Mouse (Mus musculus) liver, embryonic 16.5 days (tissue): Measurements from ENCODE around the gene Zfyve27. TPM values are rescaled to one million over a fixed set of nuclear protein-coding genes. Genes with fewer than 3 reads are reported as not detected.

Source experiments
- ATAC-seq: fragments of 200-750 bp; cut with Nextera tagmentation; 2 replicates; pipeline ENCODE4 v1.8.0; 2017; ENCODE audit warnings: low read depth, mild to moderate bottlenecking, moderate number of reproducible peaks, moderate library complexity
- H3K27ac ChIP-seq: fragments of 300-500 bp; sonication (generic); 2 replicates; pipeline ENCODE4 v1.5.1; 2014; ENCODE audit warnings: mild to moderate bottlenecking, low read length
- H3K27me3 ChIP-seq: fragments of 300-500 bp; sonication (generic); 2 replicates; pipeline ENCODE4 v1.6.1; 2014; ENCODE audit warnings: low read depth, low read length, mixed read lengths; ENCODE audit not compliant: control insufficient read depth, insufficient read depth
- H3K36me3 ChIP-seq: fragments of 300-500 bp; sonication (generic); 2 replicates; pipeline ENCODE4 v1.6.1; 2014; ENCODE audit warnings: mild to moderate bottlenecking; ENCODE audit not compliant: control insufficient read depth, insufficient read depth
- H3K4me1 ChIP-seq: fragments of 300-500 bp; sonication (generic); 2 replicates; pipeline ENCODE4 v1.6.1; 2014; ENCODE audit warnings: low read depth, low read length, mixed read lengths; ENCODE audit not compliant: control insufficient read depth
- H3K4me2 ChIP-seq: fragments of 300-500 bp; sonication (generic); 2 replicates; pipeline ENCODE4 v1.6.1; 2014; ENCODE audit warnings: low read depth, low read length, mixed read lengths
- H3K4me3 ChIP-seq: fragments of 300-500 bp; sonication (generic); 2 replicates; pipeline ENCODE4 v1.5.1; 2014; ENCODE audit warnings: low read depth, mild to moderate bottlenecking, low read length
- H3K9ac ChIP-seq: fragments of 300-500 bp; sonication (generic); 2 replicates; pipeline ENCODE4 v1.6.1; 2014; ENCODE audit warnings: low read depth, low read length
- H3K9me3 ChIP-seq: fragments of 300-500 bp; sonication (generic); replicated peaks from 2 replicates; pipeline ENCODE4 v1.6.1; 2016; ENCODE audit warnings: low read length; ENCODE audit not compliant: control insufficient read depth
- WGBS: fragments of 180-500 bp; shearing (Covaris S2); extraction: QIAGEN DNeasy Blood & Tissue Kit; methylation state at CpG from one replicate; pipeline ENCODE4 v1.1.7; 2014; ENCODE audit not compliant: insufficient replicate concordance; 5-methylcytosine and 5-hydroxymethylcytosine counted together
- polyA plus RNA-seq: library from polyadenylated mRNA; unstranded; fragments of >200 nt; fragmentation: Nextera tagmentation; extraction: Ambion mirVana; gene quantifications from 2 replicates; pipeline ENCODE4 v1.2.1, GENCODE M21; 2015

Gene Zfyve27
- polyA plus RNA-seq, 1 experiment from 2014 or later, result 9.9 TPM

DNA sequence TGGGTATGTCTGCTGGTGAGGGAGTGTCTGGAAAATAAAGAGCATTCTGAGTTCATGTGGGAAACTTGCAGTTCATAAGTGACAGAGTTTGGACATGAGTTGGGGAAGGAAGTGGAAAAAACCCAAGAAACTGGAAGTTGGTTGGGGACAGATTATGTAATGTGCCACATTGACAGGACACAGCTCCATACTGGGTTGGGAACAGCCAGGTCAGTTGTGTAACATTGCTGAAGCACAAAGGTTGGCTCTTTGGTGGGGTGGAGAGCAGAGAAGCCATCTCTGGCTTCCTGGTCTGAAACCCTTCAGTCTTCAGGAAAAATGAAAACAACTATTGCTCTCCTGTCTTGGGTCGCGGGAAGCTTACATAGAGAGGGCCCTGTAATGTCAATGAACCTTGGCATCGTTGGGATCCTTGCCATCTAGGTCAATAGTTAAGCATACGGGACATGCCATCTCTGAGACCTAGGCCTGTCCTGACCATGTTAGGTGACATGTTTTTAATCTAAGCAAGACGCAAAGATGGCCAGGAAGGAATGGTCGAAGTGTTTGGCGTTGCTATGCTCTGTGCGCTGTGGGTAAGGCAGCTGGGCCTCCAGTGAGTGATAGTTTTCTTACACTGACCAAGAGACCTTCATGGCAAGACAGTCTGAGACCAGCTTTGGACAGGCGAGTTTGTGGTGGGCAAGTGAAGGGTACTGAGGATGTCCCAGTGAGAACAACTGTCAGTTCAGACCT lies 17.3 kb upstream of the Zfyve27 start:
- Histone ChIP-seq H3K27me3 (peaks cover 36% of the 10 kb centered on the region), H3K4me3 (no peak overlapping the region), H3K4me2 (no peak overlapping the region; the same call in 1 of the 2 replicates), H3K27ac (peak overlapping the region; percentile 84), H3K4me1 (peaks cover 26% of the 10 kb centered on the region), H3K36me3 (no peaks in the 10 kb centered on the region), H3K9ac (no peak overlapping the region; the same call in 1 of the 2 replicates), H3K9me3 (no peaks in the 10 kb centered on the region)
- ATAC-seq, result peak; percentile 48
- WGBS, result 70% methylated on average over 9 of the region's 9 CpGs

DNA sequence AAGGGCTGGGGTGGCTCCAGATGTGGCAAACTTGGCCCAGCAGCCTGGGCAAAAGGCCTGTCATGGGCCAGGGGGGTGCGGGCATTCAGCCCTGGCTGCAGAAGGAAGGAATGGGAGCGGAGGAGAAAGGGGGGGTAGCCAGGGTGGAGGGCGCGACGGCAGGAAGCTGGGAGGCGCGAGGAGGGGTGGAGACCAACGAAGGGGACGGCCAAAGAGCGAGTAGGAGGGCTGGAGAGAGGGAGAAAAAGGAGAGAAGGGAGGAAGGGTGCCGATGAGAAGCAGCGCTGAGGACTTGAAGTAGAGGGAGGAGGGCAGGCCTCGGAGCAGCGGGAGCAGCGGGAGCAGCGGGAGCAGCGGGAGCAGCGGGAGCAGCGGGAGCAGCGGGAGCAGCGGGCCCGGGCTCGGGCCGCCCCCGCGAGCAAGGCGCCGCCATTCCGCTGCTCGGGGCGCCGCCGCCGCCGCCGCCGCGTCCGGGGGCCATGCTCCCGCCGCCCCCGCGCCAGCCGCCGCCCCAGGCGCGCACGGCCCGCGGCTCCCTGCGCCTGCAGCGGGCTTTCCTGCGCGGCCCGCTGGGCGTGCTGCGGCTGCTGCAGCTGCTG lies 16.5 kb upstream of the Zfyve27 start, which contains the start of gene Marveld1:
Marveld1 (plus strand) TSS at position 231 of the 599 bp plus-strand sequence.
- peaks cover 36% of the 10 kb centered on the region for H3K27me3 ChIP-seq
- peaks cover 29% of the 10 kb centered on the region for H3K4me1 ChIP-seq
- H3K9ac ChIP-seq, result peak within 1 kb of the TSS; percentile 65
- peak within 1 kb of the TSS; percentile 66 for H3K4me3 ChIP-seq
- ATAC-seq, result peak; percentile 51
- H3K27ac ChIP-seq, result peak within 1 kb of the TSS; percentile 84
- H3K4me2 ChIP-seq, result peak within 1 kb of the TSS; percentile 71
- WGBS, result 1% methylated on average over 25 of the region's 57 CpGs
- H3K9me3 ChIP-seq, result no peaks in the 10 kb centered on the region
- no peaks in the 10 kb centered on the region for H3K36me3 ChIP-seq

DNA sequence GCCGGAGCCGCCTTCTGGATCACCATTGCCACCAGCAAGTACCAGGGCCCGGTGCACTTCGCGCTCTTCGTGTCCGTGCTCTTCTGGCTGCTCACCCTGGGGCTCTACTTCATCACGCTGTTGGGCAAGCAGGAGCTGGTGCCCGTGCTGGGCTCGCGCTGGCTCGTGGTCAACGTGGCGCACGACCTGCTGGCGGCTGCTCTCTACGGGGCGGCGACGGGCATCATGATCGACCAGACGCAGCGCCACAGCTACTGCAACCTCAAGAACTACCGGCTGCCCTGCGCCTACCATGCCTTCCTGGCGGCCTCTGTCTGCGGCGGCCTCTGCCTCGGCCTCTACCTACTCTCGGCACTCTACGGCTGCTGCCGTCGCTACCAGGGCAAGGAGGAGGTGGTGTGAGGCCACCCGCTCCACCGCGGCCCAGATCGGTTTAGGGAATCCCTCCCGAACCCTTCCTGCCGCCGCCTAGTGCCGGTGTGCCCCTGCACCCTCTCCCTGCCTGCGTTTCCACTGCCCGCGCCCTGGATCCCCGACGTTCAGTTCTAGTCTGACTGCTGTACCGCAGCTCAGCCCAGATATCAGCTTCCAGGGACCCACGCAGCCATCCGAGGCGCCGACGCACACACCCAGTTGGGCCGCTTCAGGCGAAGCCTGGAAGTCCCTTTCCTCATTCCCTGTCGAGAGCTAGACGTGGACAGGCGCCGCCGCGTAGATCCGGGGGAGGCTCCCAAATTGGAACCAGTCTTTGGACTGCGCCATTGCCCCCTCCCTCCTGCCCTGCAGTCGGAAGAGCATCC lies 15.8 kb upstream of the Zfyve27 start:
- H3K9me3 ChIP-seq, result no peaks in the 10 kb centered on the region
- peak overlapping the region; percentile 66 for H3K4me3 ChIP-seq
- H3K4me2 ChIP-seq, result peak overlapping the region; percentile 71
- H3K27me3 ChIP-seq, result peaks cover 36% of the 10 kb centered on the region
- H3K4me1 ChIP-seq, result peaks cover 29% of the 10 kb centered on the region
- H3K9ac ChIP-seq, result peak overlapping the region; percentile 65
- 2% methylated on average over 63 of the region's 63 CpGs for WGBS
- H3K36me3 ChIP-seq, result no peaks in the 10 kb centered on the region
- ATAC-seq, result peak; percentile 47
- H3K27ac ChIP-seq, result peak overlapping the region; percentile 84

DNA sequence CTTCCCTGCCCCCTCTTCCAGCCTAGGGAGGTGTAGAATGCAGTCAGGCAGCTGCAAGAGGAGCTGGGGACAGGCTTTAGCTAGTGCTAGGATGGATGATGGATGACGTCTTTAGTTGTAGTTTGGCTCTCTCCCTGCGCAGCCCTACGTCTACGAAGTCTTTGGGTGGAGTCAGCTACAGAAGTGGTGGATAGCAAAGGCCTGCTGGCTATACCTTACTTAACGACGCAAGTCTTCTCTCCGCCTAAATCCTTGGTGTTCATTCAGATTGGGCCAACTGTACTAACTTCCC lies 15.2 kb upstream of the Zfyve27 start:
- Histone ChIP-seq H3K27ac (no peak overlapping the region; the same call in 1 of the 2 replicates), H3K9ac (peak overlapping the region; percentile 65; the same call in 1 of the 2 replicates), H3K27me3 (peaks cover 36% of the 10 kb centered on the region), H3K4me3 (peak overlapping the region; percentile 66), H3K4me2 (peak overlapping the region; percentile 71), H3K4me1 (peaks cover 29% of the 10 kb centered on the region), H3K36me3 (no peaks in the 10 kb centered on the region), H3K9me3 (no peaks in the 10 kb centered on the region)
- no peak for ATAC-seq
- 37% methylated on average over 7 of the region's 7 CpGs for WGBS

DNA sequence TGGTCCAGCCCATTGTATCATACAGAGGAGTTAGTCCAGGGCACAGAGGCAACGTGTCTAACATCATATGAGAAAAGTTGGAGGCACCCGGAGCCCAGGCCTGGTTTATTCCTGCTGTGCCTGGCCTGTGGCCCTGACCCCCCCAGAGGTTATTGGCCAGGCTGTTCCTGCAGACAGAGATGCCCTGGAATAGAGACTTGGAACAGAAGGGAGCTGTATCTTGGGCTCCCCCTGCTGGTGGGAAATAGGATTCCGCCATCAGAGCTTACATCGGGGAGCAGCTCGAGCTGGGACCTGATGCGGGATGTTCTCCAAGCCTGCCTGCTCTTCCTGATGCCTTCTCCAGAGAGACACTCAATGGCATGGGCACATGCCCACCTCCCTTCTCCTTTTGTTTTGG lies 11.8 kb upstream of the Zfyve27 start:
- Histone ChIP-seq H3K4me3 (no peak overlapping the region), H3K9me3 (no peaks in the 10 kb centered on the region), H3K36me3 (no peaks in the 10 kb centered on the region), H3K4me1 (peaks cover 21% of the 10 kb centered on the region), H3K9ac (no peak overlapping the region), H3K4me2 (no peak overlapping the region), H3K27me3 (peaks cover 25% of the 10 kb centered on the region), H3K27ac (no peak overlapping the region)
- ATAC-seq, result peak; percentile 17; the same call in 1 of the 2 replicates
- WGBS, result 11% methylated on average over 6 of the region's 6 CpGs

DNA sequence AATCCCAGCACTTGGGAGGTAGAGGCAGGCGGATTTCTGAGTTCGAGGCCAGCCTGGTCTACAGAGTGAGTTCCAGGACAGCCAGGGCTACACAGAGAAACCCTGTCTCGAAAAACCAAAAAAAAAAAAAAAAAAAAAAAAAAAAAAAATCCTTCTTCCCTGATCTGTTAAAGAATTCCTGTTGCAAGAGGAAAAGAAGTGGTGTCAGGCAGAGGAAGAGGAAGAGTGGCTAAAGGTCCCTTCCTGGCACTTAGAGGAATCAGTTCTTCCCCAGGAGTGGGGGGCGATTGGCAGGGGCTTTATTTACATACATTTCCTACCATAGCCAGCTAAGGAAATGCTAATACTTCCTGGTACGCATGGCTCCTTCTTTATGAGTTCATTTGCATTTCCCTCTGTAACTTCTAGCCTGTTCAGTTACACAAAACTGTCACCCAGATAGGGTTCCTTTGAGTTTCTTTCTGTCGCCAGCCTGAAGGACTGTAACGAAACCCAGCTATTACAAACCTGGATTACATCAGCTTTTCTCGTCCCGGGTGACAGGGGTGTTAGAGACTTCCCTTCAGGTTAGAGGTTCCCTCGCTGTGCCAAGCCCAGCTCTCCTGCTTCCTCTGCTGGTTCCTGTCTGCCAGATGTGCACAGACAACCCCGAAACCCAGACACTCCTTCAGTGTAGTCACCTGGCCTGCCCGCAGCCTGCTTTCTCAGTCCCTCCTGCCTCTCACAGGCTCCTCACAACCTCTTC lies 6.1 kb upstream of the Zfyve27 start:
- Histone ChIP-seq H3K9ac (no peak overlapping the region), H3K27me3 (no peaks in the 10 kb centered on the region), H3K27ac (0 out of 2 replicates have a peak overlapping the region, but pooled peaks have one; percentile 8), H3K4me3 (no peak overlapping the region), H3K4me1 (peaks cover 12% of the 10 kb centered on the region), H3K36me3 (no peaks in the 10 kb centered on the region), H3K9me3 (no peaks in the 10 kb centered on the region), H3K4me2 (no peak overlapping the region)
- no peak for ATAC-seq
- WGBS, result 35% methylated on average over 12 of the region's 12 CpGs

DNA sequence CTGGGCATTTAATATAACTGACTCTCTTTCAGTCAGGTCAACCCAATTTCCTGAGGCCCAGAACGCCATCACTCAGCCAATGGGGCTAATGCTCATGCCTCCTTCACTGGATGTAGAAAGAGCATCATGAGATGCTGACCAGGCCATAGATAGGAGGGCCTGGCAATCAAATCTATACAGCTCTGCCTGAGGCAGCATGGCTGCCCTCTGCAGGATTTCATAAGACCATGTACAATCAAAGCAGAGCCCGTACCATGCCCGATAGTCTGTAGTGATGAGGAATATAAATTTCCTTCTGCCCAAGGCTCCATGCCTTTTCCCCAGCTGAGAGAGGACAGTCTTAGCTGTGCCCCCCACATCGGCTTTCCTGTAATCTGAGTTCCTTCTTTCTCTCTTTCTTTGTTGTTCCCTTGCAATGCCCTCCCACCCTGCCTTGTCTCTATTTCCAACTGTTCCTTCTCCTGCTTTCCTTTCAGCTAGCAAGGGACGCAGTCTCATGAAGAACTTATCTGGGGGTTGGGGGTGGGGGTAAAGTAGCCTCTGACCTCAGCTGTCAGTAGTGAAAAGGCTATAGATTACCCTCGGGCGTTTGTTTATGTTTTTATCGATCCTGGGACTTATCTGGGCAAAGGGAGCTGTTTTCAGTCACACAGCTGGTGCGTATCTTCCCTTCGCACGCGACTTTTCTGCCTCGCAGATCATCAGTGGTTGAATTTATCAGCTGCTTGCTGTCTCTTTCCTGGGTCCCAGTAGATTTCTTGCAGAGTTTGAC lies 5.3 kb upstream of the Zfyve27 start:
- no peak overlapping the region for H3K9ac ChIP-seq
- H3K4me2 ChIP-seq, result no peak overlapping the region; the same call in 1 of the 2 replicates
- no peak overlapping the region for H3K4me3 ChIP-seq
- no peaks in the 10 kb centered on the region for H3K27me3 ChIP-seq
- 0 out of 2 replicates have a peak overlapping the region, but pooled peaks have one; percentile 8 for H3K27ac ChIP-seq
- peak; percentile 47; the same call in 1 of the 2 replicates for ATAC-seq
- H3K4me1 ChIP-seq, result peaks cover 12% of the 10 kb centered on the region
- 16% methylated on average over 13 of the region's 13 CpGs for WGBS
- H3K9me3 ChIP-seq, result no peaks in the 10 kb centered on the region
- no peaks in the 10 kb centered on the region for H3K36me3 ChIP-seq

DNA sequence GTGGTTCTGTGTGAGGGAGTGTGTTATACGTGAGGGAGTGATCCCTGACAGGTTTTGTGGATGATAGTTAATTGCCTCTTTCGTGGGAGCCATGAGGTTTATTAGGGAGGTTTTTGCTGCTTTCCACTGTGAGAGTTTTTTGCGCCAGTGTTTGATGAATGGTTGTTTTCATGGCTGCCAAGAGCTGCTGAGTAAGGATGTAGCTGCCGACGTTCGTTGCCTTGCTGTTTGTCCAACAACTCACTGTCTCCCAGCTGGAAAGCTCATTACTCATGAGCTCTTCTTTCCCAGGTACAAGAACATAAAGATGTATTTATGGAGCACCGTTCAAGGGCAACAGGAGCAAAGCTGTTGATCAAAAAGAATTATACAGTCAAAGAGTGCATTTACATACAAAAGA lies 437 bp downstream of the Zfyve27 start:
- 48% methylated on average over 7 of the region's 7 CpGs for WGBS

More for the DNA sequence above, 437 bp downstream of the Zfyve27 start:
- no peaks in the 10 kb centered on the region for H3K27me3 ChIP-seq
- no peaks in the 10 kb centered on the region for H3K9me3 ChIP-seq
- no peak overlapping the region for H3K4me2 ChIP-seq
- H3K27ac ChIP-seq, result no peak overlapping the region
- no peak overlapping the region for H3K9ac ChIP-seq
- peaks cover 2% of the 10 kb centered on the region for H3K4me1 ChIP-seq
- H3K4me3 ChIP-seq, result no peak overlapping the region
- no peaks in the 10 kb centered on the region for H3K36me3 ChIP-seq
- no peak for ATAC-seq
